Mouse (Mus musculus) cerebellum, adult 2 months (tissue): Measurements from ENCODE around the gene Ccdc42.

Experiments used
- CTCF ChIP-seq: fragments of 200-500 bp; IDR thresholded peaks from 2 replicates; pipeline ENCODE4 v1.5.1; 2011; ENCODE audit warnings: low read depth, mild to moderate bottlenecking, control low read depth, low read length, moderate library complexity, borderline replicate concordance; ENCODE audit not compliant: insufficient read depth
- POLR2A ChIP-seq: fragments of 200-500 bp; IDR thresholded peaks from 2 replicates; pipeline ENCODE4 v1.6.1; 2011; ENCODE audit warnings: low read length, control low read depth, borderline replicate concordance; ENCODE audit not compliant: insufficient read depth

DNA sequence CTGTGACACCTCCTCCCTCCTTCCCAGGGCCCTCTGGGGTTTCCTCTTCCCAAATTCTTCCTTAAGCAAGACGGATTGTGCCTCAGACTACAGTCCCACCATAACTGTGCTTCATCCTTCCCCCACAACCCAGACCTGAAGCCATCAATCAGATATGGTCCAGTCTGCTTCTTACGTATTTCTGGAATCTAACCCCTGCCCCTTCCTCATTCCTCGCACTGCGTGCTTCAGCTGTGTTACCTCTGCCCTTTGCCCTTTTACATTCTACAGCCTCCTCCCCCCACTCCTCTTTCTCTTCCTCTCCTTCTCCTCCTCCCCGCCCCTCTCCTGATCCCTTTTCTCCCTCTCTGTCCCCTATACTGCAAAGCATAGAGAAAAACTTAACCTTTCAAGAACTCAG lies 4.9 kb downstream of the Ccdc42 start:
- TF ChIP-seq CTCF (no peak), POLR2A (no peak)
